Mouse (Mus musculus) CD4-positive naive resting alpha-beta T cell, adult 76 days (primary cell): Measurements from ENCODE around the gene Gm45711. TPM values are rescaled to one million over a fixed set of nuclear protein-coding genes. Genes with fewer than 3 reads are reported as not detected.

Experiments
- total RNA-seq: library from RNA; stranded (reverse); gene quantifications from one replicate; pipeline ENCODE4 v1.2.4, GENCODE M21; 2023

The Gm45711 gene
- not detected for total RNA-seq

DNA sequence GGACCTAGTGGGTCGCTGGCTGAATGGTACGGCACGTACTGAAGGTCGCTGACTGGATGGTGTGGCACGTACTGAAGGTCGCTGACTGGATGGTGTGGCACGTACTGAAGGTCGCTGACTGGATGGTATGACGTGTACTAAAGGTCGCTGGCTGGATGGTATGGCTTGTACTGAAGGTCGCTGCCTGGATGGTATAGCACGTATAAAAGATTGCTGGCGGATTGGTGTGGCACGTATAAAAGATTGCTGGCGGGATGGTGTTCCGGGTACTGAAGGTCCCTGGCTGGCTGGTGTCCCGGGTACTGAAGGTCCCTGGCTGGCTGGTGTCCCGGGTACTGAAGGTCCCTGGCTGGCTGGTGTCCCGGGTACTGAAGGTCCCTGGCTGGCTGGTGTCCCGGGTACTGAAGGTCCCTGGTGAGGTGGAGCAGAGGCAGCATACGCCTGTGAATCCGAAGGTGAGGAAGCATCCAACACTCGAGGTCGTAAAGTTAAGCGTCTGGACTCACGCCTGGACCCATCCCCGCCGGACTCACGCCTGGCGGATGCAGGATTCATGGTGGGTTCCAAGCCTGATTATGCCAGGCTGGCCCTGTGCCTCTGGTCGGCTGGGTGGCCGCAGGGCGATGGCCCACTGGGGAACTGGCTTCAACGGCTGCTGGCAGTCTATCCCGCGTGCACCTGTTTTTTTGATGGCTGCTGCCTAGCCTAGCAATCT lies at the start of gene Gm45711, which contains the start of gene Cmtm1:
Gene Gm45711, minus strand, starts transcription at position 641 of the 715 bp plus-strand sequence.
Gene Cmtm1, minus strand, starts transcription at position 705 of the 715 bp plus-strand sequence.

DNA sequence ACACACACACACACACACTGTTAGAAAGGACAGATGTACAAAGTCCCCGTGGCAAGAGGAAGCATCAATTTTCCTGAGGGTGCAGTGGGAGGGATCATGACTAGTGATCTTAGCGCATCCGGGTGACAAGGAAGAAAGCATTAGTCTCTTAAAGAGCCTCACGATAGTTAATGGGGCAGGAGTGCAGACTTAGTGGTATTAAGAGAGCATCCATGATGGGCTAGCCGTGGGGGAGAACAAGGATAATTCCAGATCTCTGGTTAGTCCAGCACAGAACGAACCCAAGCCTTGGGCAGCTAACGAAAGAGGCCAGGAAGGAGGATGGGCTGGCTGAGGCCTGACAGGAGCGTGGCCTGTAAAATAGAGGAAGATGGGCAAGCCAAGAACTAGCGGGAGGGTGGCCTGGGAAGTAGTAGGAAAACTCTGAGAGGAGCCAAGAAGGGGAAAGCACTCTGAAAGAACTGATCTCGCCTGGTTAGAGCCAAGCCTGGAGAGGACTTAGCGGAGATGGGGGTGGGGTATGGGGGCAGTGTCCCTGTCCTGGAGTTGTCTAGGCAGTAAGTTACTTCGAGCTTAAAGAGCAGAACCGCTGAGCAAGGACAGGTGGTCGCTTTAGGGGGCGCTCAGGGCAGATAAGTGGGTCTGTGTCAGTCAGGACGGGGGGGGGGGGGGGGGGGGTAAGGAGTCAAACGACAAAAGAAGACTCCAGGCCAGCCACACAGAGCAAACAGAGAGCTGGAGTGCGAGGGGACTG lies 29.5 kb upstream of the Gm45711 start, which contains the start of gene Cmtm3:
Gene Cmtm3, plus strand, starts transcription at position 182 of the 754 bp plus-strand sequence.

DNA sequence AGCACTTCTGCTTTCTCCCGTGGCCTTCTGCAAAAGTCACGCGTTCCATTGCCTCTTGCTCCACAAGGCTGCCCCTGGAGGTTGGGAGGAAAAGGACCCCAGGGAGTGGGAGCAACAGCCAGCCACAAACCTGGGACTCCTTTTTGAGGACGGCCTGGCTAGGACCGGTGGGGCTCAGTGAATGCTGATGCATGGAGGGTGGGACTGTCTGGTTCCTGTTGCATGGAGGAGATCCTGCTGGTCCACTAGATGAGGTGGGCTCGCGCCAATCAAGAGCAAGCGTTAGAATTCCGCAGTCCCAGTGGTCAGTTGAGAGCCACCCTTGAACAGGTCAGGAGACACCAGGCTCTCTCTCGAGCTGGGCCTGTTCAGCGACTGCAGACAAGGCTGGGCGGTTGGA lies 12.0 kb upstream of the Gm45711 start, which contains the start of gene Cmtm2b:
Gene Cmtm2b, plus strand, starts transcription at position 301 of the 400 bp plus-strand sequence.

DNA sequence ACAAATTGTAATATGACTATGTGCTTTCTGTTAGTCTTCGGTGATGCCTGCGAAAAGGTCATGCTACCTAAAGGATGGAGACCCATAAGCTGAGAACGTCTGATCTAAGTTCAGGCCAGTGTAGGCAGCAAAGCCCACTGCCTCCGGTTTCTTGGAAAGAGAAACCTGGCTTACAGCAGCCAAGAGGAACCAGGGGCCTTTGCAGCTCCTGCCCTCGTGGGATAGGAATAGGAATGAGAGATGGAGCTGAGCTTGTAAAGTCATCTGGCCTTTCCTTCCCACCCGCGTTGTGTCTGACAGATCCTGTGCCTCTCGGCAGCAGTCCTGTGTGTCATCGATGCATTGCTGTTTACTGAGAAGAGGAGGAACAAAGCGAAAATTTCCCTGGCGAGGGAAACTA lies 11.4 kb upstream of the Gm45711 start, which contains the start of gene Gm11020:
Gene Gm11020, plus strand, starts transcription at position 301 of the 400 bp plus-strand sequence.

DNA sequence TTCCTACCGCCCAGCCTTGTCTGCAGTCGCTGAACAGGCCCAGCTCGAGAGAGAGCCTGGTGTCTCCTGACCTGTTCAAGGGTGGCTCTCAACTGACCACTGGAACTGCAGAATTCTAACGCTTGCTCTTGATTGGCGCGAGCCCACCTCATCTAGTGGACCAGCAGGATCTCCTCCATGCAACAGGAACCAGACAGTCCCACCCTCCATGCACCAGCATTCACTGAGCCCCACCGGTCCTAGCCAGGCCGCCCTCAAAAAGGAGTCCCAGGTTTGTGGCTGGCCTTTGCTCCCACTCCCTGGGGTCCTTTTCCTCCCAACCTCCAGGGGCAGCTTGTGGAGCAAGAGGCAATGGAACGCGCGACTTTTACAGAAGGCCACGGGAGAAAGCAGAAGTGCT lies 16.8 kb downstream of the Gm45711 start, which contains the start of gene Cmtm2a:
Gene Cmtm2a, minus strand, starts transcription at position 101 of the 400 bp plus-strand sequence.

DNA sequence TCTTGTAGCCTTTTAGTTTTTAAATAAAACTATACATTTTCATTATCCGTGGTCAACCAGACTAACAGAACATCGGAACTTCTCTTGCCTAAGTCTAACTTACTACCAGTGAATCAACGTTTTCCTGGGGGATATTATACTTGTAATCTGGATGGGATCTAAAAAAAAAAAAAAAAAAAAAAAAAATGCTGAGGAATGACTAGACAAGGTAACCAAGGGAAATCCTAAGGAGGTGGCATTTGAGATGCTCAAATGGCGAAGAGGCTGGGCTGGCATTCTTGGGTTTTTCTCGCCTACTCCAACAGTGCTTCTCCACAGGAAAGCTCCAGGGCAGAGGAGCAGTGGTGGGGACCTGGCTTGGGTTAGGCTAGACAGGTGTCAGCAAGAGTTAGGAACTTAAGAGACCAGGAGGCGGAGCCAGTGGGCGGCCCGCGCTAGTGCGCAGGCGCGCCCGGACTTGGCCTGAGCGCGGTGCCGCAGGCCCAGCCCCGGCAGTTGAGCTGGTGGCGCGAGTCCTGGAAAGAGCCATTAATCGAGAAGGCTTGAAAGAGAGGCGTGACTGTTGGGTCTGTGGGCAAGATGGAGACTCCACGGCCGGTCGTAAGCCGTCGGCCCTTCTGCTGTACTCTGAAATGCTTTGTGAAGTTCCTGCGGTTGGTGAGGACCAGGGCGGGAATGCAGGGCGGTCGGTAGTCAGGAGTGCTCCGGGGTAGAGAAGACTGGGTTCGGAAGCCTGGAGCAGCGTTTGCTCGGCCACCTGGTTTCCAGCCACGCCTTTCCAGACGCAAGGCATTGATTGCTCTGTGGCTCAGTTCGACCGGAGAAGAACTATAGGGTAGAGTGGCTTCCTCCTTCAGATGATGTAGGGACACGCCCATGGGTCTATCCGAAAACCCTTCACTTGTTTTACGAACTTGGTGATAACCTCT lies 59.2 kb downstream of the Gm45711 start, which contains the start of gene Cklf:
Gene Cklf, plus strand, starts transcription at position 423 of the 929 bp plus-strand sequence.

DNA sequence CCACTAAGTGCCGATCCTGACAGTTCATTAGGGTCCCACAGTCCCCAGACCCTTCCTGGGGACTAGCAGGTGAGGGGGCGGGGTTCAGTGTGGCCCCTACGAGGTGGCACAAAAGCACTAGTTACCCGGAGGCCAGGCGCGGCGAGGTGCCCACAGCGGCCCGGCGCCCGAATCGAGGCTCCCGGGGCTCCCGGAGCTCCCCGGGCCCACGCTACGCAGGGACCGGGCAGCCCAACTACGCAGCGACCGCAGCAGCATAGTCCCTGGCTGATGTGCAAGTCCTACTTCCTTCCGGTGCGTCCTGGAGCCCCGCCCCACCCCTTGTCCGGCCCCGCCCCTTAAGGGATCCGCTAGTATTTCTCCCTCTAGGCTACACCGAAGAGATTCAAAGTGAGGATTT lies 61.6 kb downstream of the Gm45711 start, which contains the start of gene Tk2:
Gene Tk2, minus strand, starts transcription at position 283 of the 400 bp plus-strand sequence.

Other genes with a start within 250 kb of the Gm45711 start
- gene Cdh5, start 208.5 kb downstream of the Gm45711 start, total RNA-seq: 0.85 TPM
- gene Bean1, start 139.6 kb downstream of the Gm45711 start, total RNA-seq: not detected
- gene Tk2, start 61.5 kb downstream of the Gm45711 start, total RNA-seq: 69.7 TPM
- gene Cklf, start 59.2 kb downstream of the Gm45711 start, total RNA-seq: 46.7 TPM
- not detected for gene Cmtm2a, start 16.9 kb downstream of the Gm45711 start, total RNA-seq
- not detected for gene Cmtm1, start 64 bp upstream of the Gm45711 start, total RNA-seq
- not detected for gene Gm11020, start 11.5 kb upstream of the Gm45711 start, total RNA-seq
- gene Cmtm2b, start 12.1 kb upstream of the Gm45711 start, total RNA-seq: not detected
- 6.9 TPM for gene Cmtm3, start 29.3 kb upstream of the Gm45711 start, total RNA-seq
- 4.6 TPM for gene Cmtm4, start 85.7 kb upstream of the Gm45711 start, total RNA-seq
- gene Dync1li2, start 133.0 kb upstream of the Gm45711 start, total RNA-seq: 106 TPM
- gene Terb1, start 199.8 kb upstream of the Gm45711 start, total RNA-seq: 0.50 TPM
- 56.8 TPM for gene Nae1, start 224.6 kb upstream of the Gm45711 start, total RNA-seq
- gene Car7, start 224.6 kb upstream of the Gm45711 start, total RNA-seq: 2.1 TPM